Mouse (Mus musculus) granulocyte monocyte progenitor cell, adult 5-6 weeks (primary cell): ENCODE data around the gene Gpm6b. TPM values are rescaled to one million over a fixed set of nuclear protein-coding genes. Genes with fewer than 3 reads are reported as not detected.
A peak's percentile ranks its signal among the peaks of the same experiment; 100 is the strongest.

ENCODE experiments used
- ATAC-seq: replicated peaks from 2 replicates; pipeline ENCODE4 v1.8.0; 2016; ENCODE audit warnings: mild to moderate bottlenecking, moderate TSS enrichment, inconsistent platforms; ENCODE audit not compliant: poor library complexity, severe bottlenecking
- total RNA-seq, 2 experiments: library from RNA; stranded (forward) in 1 of 2; stranded (reverse) in 1 of 2; fragments of 200-712, 200-1000 nt in 1 of 2; fragments of >200 nt in 1 of 2; fragmentation: Nextera tagmentation in 1 of 2; gene quantifications; 2 replicates each; pipeline ENCODE4 v1.2.3; 2014 to 2017

The Gpm6b gene
- total RNA-seq (2014; fragmentation: Nextera tagmentation) = 0.45 TPM in 1 of 2 replicates, not detected in the other
- 0.39 TPM in 1 of 2 replicates, not detected in the other for total RNA-seq (2017)

- ATAC-seq = peak; percentile 86
These were observed at the start of gene Gpm6b for GRCm38 (mm10) chrX:166238831-166239460. Gene Gpm6b, plus strand, starts transcription at chrX:166238911.

DNA sequence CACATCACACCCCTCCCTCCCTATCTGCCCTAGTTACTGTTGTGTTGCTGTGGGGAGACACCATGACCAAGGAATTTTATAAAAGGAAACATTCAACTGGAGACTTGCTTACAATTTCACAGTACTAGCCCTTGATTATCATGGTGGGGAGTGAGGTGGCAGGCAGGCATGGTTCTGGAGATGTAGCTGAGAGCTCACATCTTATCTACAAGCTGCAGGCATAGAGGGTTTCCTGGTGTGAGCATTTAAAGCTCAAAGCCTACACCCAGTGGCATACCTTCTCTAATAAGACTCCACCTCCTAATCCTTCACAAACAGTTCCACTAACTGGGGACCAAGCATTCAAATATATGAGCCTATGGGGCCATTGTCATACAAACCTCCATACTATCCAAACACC is 42.4 kb upstream of the Gpm6b start:
- no peak for ATAC-seq

GRCm38 (mm10) chrX:166198266-166198665 is 40.4 kb upstream of the Gpm6b start:
- ATAC-seq = no peak

- ATAC-seq = no peak
These were observed 38.9 kb upstream of the Gpm6b start for GRCm38 (mm10) chrX:166199812-166200211.

DNA sequence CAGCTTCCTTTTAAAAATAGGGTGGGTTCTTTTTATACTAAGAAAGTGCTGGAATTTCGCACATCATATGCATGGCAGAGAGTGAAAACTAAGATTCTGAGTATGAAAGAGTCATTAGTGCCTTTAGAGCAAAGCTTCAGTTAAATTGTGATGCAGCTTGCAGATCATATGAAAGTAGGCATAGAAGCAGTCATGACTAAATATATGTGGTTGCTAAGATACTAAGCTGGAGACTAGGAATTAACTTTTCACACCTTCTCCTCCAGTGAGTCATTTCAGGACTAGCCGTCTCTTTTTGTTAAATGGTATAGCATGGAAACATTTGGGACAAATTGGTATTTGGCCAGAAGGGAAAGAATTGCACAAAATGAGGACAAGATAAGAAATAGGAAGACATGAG is 24.1 kb upstream of the Gpm6b start:
- ATAC-seq = no peak

- ATAC-seq = no peak
These were observed 22.5 kb upstream of the Gpm6b start for GRCm38 (mm10) chrX:166216248-166216647.

- ATAC-seq = no peak
These were observed 22.0 kb upstream of the Gpm6b start for GRCm38 (mm10) chrX:166216720-166217119.

GRCm38 (mm10) chrX:166219331-166219730 is 19.4 kb upstream of the Gpm6b start:
- ATAC-seq = no peak

GRCm38 (mm10) chrX:166226856-166227255 is 11.9 kb upstream of the Gpm6b start:
- ATAC-seq = no peak

DNA sequence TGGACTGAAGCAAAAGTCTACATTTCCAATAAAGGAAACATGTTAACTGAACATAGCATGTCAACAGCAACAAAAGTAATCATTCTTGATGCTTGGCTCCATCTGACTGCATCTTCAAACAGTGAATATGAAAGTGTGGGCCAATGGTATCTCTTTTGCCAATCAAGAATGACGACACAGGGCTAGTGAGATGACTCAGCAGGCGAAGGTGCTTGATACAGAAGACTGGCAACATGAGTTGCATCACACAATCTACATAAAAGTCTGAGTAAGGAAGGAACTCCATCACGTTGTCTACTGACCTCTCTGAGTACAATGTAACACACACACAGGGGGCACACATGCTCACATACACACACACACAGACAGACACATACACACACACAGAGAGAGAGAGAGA is 9.0 kb upstream of the Gpm6b start:
- ATAC-seq = peak; percentile 65

DNA sequence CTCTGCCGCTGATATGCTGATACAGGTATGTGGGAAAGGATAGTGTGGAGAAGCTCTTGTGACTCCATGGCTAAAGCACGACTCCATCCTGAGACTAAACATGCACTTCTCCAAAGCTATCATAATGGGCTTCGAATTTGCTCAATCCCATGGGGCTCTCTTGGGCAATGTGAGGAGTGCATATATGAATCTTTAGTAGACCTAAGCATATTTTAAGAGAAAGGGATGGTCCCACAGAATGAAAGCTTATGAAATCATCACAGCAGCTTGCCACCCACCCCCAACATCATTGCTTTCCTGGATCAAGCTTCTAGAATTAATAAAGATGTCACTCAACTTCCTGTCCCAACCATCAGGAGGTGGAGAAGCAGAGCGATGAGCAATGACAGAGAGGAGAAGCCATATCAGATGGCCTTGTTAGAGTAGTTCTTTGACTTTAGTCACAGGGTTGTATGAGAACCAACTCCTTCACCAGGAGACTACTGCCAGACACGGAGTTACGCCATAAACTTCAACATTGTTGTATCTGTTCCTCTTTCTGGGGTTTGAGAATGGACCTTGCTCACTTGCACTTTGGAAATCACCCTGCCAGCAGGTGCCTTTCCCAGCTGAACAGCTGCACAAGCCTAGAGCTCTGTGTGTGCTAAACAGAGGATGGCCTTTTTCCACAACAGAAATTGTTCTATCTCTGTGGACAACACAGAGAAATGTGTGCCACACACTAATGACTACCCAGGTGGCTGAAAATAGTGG is 8.0 kb upstream of the Gpm6b start:
- ATAC-seq = peak; percentile 98

DNA sequence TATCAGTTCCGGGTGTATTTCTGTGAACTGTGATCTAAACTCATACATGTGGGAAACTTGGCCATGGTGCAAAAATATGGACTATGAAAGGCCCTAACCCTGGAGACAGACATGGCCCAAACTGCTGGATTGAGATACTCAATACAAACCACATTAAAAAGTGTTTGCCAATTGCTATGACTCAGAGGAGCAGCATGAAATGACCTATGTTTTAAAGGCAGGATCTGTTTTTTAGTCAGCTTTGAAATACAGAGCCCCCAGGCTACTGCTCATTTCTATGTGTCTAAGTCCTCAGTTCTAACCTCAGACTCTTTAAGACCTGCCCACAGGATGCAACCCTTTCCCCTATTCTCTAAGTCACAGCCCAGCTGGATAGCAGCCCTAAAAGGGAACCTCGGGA is 2.6 kb upstream of the Gpm6b start:
- no peak for ATAC-seq

DNA sequence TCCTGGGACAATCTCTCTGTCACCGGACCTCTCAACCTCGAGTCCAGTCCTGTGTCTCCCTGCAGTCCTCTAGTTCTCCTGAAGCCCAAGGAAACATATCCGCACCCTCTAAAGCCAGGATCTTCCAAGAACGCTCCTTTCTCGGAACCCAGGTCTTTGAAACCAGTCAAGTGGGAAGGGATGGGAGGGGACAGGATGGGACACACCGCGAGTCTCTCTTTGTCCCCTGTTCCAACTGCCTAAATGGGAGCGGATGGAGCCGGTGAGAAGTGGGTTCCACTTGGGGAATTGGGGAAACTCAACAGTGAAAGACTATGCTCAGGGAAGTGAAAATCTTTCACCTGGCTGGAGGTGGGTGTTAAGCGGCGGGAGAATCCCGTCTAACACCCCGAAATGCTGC is 809 bp downstream of the Gpm6b start:
- no peak for ATAC-seq

- ATAC-seq = no peak
These were observed 2.0 kb downstream of the Gpm6b start for GRCm38 (mm10) chrX:166240751-166241150.

DNA sequence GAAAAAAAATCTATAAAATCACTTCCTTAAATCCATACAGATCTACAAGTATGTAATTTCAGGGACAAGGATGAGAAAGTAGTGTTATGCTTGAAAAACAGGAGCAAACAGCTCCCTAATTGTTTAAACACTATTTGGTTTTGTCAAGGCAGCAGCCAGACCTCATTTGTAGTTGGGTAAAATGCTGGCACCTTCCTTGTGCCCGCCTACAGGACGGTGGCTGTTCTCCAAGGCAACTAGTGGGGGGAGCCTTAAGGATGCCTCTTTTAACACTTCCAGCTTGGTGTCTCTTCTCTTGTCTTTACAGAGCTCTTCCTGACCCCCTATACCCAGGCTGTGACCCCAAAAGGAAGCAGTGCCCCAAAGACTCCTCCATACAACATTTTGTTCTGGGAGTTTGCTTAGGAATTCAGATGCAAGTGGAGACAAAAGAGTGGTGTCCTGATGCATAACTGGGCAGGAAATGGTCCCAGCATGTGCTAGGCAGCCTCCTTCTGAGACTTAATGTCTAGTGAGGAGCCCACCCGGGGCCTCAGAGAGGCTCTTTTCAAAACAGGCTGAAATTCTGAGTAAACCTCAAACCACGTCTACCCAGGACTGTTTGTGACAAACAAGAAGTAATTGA is 4.7 kb downstream of the Gpm6b start:
- ATAC-seq = no peak

- ATAC-seq = no peak
These were observed 32.8 kb downstream of the Gpm6b start for GRCm38 (mm10) chrX:166271489-166271888.

GRCm38 (mm10) chrX:166272646-166273045 is 33.9 kb downstream of the Gpm6b start:
- no peak for ATAC-seq

DNA sequence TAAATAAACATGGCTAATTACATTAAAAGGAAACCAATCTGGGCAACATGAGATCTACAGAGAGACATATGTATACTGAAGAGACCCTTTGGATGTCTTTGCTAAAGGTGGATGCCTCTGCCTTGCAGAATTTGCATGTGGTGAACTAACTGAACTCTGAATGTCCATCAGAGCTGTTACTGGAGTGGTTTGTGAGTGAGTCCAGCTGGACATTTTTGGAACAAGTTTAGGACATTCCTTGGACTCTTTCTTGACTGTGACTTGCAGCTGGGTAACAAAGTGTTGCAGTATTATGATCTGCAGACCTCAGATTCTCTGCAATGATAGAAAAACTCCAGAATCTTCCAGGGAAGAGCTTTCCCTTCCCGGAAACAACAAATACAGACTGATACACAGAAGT is 41.1 kb downstream of the Gpm6b start:
- no peak for ATAC-seq

DNA sequence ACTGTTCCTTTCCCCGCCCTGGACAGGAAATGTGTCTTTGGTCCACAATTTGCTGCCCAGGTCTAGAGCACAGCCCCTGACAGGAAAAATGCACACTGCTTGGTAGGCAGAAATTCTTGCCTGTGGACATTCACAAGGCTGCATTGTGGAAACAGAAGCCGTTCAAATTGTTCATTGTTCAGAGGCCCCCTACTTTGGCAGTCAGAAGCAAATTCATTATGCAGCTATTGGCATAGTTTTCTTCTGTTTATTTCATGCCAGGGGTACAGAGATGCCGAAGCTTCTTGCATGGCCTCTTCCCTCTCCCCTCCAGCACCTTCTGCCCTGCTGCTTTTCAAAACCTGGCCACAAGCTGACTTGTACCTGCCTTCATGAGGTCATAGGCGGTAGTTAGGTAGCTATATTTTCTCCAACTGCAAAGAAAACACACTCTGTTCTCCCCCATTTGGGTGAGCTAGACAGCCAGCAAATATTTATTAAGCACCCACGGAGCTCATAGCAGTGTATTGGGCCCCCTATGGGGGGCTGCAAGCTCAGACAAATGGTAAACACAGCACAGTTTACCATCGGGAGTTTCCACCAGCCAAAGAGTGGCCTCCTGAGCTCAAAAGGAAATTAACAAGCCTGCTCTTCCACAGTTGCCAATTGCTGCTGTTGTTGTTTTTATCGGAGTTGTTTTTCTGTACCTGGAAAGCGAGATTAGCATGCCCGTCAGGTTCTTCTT is 48.2 kb downstream of the Gpm6b start:
- no peak for ATAC-seq

DNA sequence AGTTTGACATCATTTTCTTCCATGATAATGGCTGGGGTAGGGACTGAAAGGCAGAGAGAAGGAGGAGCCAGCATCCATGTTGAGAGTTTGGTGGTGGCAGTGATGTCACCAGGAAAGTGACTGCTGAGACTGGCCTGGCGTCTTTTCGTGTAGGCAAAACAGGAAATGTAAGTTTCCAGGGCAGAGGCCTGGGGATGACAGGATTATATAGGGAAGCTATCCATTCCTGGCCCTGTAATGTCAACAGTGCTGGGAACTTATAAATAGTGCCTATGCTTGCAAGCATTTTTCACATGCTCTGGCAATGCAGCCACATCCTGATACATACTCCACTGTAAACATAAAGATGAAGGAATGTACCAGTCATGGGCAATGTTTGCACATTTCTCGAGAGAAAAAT is 52.6 kb downstream of the Gpm6b start:
- ATAC-seq = no peak

DNA sequence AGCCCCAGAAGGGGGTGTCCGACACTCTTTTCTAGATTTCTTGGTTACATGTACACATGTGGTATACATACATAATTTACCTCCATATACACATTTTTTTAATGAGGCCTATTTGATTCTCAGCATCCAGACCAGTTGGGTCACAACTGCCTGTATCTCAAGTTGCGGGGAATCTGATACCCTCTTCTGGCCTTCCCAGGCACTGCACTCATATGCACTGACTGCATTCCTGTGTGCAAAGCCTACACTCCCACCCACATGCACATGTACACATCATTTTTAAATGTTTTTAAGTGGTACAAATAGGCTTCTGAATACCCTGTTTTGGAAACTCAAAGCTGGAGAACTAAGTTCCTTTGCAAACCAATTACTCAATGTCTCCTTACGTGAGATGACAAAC is 54.8 kb downstream of the Gpm6b start:
- no peak for ATAC-seq
